Mouse (Mus musculus) left cerebral cortex, postnatal 4 days (tissue): Measurements from ENCODE around the gene Dnajc10. TPM values are rescaled to one million over a fixed set of nuclear protein-coding genes. Genes with fewer than 3 reads are reported as not detected.

Source experiments
- DNase-seq: peaks from one replicate; pipeline ENCODE4 v3.0.0-alpha.2; 2022
- intact Hi-C: fragments of 180-260 bp; cut with DNase I; formaldehyde crosslinking; loops from one replicate; pipeline ENCODE4 v1.15.1; 2025
- total RNA-seq, 2 experiments: library from RNA; stranded (reverse); gene quantifications; 2 replicates each; pipeline ENCODE4 v1.2.3; 2021

The Dnajc10 gene
- total RNA-seq = 10 to 100 TPM; 65.3 to 65.4 TPM

DNA sequence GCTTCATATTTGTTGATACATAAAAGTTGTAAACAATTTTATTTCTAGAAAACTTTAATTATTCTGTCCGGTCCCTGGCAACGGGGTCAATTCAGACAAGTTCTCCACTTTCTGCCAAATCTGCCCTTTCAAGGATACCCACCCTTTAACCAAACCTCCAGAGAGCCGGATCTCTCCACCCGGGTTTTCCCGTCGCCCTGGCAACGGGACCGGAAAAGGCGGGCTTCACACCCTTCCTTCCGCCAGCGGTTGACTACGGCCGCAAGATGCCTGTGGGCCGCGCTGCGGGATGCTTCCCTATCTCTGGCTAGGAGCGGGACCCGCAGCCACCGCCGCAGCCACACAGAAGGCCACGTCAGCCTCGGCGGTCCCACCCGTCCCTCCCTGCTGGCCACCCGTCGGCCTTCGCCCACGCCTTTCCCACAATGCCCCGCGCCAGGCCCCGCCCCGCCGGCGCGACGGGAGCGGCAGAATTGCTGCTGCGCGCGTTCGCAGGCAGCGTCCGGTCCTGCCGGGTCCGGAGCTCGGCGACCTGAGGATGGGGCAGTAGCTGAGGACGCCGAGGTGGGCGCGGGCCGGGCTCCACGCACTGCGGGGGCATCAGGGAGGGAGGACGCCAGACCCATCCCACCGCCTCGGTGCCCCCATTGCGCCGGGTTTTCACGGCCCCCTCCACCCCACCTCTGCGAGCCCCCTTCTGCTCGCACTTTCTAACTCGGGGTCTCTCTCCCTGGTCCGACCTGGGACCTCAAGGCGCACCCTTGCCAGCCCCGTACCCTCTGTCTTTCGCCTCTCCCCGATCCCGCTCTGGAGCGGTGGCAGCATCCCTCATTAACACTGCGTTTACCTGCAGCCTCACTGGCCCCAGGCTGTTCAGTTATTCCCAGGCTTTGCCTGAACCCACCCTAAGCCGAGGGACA, at the start of gene Dnajc10:
Dnajc10 (plus strand) TSS at position 225 of the 920 bp plus-strand sequence.
- intact Hi-C loops = no loop called here

DNA sequence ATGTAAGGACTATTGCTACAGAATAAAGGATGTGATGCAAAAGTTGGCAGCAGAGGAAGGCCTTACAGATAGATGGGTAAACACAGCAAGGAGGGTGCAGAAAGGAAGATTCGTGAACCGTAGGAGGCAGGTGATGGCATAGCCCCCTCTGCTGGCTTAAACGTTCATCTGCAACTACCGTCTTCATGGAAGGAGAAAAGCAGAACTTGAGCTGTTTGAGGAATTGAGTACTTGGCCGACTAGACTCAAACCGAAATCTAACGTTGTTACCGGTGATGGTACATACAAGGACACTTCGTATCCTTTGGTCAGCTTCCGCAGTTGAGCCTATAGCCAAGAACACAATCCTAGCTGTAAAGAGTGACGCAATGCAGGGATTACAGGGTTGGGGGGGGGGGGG, 48.4 kb upstream of the Dnajc10 start:
- DNase-seq = peak; percentile 57
- intact Hi-C loops = loop anchor here (2.0 to 10.0 kb wide), 3 partner anchors 142 to 750 kb away; partner anchors contain the start of gene Pde1a

More for the DNA sequence above, at the start of gene Dnajc10:
- DNase-seq = peak; percentile 93

DNA sequence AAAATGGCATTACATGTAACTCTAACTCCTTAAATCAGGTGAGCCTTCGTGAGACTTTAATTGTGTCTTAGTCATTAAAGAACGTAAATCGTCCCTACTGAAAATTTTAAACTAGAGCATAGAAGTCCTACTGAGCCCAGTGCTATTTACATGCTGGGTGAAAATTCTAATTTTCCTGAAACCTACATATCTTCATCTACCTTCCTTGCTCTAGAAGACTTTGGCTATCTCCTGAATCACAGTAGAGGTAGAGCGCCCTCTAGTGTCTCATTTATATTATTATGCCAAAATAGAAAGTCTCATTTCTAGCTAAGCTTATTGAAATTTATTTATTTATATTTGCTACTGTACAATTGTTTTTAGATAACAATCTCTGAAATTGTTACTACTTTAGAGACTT, 47.2 kb upstream of the Dnajc10 start:
- intact Hi-C loops = loop anchor here (5.0 to 10.0 kb wide), 2 partner anchors 143 to 751 kb away; partner anchors contain the start of gene Pde1a
- no peak for DNase-seq

DNA sequence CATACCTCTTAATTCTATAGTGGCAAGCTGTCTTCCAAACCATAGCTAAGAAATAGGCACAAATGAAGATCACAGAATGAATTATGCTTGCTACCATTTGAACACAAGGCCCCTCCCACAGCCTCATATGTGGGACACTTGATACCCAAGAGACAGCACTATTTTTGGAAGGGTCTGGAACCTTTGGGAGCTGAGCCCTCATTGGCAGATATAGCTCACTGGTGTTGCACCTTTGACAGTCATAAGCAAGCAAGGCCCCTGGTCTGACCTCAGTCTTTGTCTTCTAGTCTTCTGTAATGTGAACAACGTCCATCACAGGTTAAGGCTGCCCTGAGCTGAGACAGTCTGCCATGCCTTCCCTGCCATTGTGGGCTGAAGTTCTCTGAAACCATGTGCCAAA, 43.8 kb upstream of the Dnajc10 start:
- intact Hi-C loops = no loop called here
- DNase-seq = no peak

DNA sequence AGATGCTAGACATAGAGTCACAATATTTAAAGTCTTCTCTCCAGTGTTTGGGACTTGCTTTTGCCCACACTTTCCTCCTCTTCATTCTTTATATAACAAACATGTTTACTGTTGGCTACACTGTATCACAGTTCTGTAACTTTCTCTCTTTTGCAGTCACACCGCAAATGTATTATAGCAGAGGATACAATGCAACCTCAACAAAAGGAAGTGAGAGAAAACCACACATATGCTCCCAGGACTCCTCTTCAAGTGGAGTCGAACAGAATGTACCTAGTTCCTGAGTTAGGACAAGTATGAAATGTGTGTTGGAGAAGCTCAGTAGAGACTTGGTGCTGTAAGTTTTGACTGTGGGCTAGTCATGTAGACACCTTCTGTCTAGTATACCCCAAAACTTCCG, 42.2 kb upstream of the Dnajc10 start:
- intact Hi-C loops = no loop called here
- no peak for DNase-seq

DNA sequence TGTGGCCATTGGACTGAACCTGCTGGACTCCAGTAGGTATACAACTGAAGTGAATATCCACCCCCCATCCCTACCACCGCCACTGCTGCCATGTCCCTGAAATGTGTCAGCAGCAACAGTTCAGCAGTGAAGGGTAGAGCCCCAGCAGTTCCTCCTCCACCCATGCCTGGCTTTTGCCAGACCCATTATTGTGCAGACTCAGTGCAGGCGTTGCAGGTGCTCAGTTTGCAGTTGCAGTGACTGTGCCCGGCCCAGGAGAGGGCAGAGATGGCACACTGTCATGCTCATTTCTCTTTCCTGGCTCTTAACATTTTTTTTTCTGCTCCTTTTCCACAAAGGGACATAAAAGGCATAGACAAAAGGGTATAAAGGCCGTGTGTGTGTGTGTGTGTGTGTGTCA, 41.5 kb upstream of the Dnajc10 start:
- DNase-seq = no peak
- intact Hi-C loops = no loop called here

DNA sequence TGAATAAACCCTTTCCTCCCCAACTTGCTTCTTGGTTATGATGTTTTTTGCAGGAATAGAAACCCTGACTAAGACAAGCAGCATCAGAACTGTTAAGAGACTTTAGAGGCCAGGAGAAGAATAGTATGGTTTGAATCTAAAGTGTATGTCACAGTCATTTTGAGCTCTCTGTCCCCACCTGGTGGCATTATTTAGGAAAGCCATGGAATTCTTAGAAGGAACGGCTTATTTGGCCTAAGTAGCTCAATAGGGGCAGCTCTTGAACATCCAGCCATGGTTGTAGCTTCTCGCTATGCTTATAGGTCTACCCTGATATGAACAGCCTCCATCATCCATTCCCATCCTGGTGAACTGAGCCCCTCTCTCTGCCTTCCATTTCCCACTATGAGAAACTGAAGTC, 40.1 kb upstream of the Dnajc10 start:
- intact Hi-C loops = no loop called here
- peak; percentile 6 for DNase-seq

DNA sequence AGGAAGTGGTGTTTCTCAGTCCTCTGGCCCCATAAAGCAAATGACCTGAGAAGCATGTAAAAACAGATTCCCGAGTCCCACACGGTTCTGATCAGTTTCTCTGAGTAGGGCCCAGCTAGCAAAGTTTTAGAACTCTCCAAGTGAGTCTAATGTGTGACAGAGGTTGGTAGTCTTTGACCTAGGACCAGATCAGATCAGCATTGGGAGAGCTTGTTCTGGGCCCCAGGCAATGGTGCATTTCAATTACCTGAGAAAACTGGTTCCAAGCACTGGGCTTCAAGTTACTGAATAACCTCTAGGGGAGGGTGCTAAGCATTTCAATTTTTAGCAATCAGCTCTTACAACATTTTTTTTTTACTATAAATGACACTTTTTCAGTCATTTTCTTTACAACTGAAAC, 33.1 kb upstream of the Dnajc10 start:
- intact Hi-C loops = no loop called here
- DNase-seq = no peak

DNA sequence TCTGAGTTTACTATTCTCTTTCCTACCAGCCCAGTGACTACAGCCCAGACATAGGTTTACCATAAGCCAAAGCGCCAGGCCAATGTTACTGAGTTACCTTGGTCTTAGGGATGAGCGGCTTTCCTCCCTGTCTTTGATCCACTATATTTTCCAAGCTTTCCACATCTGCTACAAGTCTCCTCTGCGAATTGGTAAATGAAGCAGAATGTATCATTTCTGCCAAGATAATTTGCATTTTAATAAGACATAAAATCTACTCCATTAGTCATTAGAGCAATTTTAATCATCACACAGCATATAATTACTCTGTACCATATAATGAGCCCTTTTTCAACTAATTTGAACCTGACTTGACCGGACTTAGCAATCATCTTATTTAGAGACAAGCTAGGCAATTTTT, 28.9 kb upstream of the Dnajc10 start:
- intact Hi-C loops = no loop called here
- DNase-seq = no peak

DNA sequence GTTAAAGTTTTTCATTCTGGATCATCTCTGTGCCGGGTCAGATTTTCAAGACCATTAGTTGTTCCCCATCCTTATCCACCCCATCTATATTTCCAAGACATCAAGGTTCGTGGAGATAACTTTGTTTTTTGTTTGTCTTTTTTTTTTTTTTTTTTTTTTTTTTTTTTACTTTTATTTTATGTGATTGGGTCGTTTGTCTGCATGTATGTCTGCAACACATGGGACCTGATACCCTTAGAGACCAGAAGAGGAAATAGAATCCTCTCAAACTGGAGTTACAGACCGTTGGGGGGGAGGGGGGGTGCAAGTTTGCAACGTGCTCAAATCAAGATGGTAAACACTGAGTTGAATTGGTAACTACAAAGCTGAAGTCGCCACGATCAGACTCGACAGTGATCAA, 23.1 kb upstream of the Dnajc10 start, which contains the start of gene Prdx6b:
Prdx6b (plus strand) TSS at position 301 of the 400 bp plus-strand sequence.
- intact Hi-C loops = no loop called here
- no peak for DNase-seq

DNA sequence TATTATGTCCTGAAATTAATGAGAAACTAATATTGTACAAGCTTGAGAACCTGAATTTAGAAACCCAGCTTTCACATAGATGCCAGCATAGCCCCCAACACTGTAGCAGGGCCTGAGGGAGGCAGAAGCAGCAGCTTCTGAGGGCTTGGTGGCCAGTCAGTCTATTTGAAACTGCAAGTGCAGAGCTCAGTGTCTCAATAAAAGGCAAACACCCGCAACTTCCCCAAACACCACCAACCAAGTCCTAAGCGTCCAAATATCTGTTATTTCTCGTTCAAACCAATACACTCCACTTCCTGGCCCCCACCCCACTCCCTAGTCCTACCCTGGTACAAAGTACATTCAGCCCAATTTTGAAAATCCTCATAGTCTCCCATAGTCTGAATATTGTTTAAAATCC, 16.9 kb upstream of the Dnajc10 start:
- intact Hi-C loops = no loop called here
- DNase-seq = no peak

DNA sequence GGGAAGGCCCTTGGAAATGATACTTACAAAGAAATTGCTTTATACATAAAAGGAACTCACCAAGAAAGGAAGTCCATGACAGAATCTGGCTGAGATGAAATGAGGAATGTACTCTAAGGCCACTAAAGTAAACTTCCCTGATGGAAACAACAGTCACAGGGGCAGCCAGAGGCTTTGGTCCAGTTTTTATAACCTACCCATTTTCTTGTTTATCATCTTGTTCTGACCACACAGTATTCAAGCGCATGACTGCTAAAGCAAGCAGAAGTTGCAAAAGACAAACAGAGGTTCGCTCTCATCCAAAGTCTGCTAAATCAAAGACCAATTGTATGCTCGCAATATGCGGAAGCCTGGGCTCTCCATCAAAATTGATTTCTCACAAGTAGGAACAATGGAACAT, 14.5 kb upstream of the Dnajc10 start:
- intact Hi-C loops = no loop called here
- no peak for DNase-seq

DNA sequence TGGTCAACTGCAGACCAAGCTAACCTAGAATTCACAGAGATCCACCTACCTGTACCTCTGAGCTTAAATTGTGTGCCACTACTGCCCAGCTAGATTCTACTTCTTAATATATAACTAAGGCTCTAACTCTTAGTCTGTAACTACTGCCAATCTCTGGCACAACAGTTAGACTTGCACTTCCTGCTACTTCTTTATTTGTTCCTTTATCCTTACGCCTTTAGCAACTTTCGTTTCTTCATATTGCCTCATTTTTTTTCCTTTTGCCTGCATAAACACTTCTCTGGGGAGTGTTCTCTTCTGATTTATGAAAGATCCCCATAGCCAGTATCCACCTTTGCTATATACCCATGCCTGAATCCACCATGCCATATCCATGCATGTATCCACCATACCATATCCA, 11.3 kb upstream of the Dnajc10 start:
- intact Hi-C loops = no loop called here
- DNase-seq = no peak

DNA sequence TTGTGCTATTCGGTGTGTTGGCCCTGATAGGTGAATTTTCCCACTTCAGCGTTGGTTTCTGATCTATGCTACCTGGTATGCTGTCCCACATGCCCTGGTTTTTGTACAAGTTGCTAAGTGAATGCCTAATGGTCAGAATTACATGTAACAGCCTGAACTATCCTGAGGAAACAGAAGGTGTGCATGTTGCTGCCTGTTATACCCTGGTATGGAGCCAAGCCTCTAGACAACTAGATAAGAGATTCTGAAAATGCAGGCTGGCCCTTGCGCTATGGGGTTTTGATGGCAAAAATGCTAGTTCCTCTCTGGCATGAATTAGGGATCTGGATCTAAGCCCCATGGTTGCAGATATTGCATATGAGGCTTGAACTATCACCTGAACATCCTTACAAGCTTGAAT, 7.6 kb upstream of the Dnajc10 start:
- no peak for DNase-seq
- intact Hi-C loops = no loop called here

DNA sequence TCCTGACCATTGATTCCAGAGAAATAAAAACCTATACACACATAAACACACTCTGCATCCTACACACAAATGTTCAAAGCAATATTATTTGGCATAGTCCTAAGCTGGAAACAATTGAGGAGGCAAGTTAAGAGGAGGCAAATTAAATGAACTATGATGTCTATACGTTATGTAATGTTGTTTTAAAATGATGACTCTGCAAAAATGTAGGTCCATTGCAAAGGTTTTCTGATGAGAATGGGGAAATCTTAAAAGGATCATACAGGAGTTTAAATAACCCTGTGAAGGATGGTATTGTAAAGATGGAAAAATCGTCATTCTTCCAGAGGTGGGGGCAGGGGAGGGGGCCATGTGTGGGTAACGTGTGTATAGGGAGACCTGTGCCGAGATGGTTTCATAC, 5.5 kb upstream of the Dnajc10 start:
- intact Hi-C loops = no loop called here
- DNase-seq = no peak

DNA sequence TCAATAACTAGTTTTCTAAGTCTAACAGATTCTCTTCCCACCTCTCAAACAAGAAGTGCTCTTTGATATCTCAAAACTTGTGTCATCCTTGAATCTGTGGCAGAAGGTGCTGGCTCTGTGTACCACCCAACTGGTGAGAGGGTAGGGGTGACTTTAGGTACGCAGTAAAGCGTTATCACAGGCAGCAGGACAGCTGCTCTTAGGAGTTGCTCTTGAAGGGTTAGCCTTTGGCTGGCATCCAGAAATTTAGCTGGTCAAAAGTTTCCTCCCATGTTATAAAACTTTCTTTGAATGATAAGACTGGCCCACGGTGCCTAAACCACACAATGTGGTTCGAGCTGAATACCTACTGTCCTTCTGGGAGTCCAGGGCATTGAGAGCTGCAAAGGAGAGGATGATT, 4.5 kb upstream of the Dnajc10 start:
- intact Hi-C loops = no loop called here

DNA sequence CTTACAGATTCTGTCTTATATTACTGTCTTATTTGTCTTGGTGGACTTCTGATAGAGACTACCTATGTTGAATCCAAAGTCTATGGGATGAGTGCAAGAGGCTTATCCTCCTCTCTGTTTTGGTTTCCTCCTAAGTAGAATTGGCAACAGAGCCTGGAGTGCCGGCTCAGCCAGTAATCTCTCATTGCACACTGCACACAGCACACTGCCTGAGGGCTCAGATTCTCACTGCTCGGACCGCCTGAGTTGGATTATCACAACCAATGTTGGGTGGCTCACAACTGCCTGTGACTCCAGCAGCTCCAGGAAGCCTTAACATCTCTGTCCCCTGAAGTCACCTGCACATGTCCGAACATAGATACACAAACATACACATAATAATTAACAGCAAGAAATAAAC, 3.9 kb upstream of the Dnajc10 start:
- intact Hi-C loops = no loop called here

More for the DNA sequence above, 4.5 kb upstream of the Dnajc10 start:
- DNase-seq = no peak

DNA sequence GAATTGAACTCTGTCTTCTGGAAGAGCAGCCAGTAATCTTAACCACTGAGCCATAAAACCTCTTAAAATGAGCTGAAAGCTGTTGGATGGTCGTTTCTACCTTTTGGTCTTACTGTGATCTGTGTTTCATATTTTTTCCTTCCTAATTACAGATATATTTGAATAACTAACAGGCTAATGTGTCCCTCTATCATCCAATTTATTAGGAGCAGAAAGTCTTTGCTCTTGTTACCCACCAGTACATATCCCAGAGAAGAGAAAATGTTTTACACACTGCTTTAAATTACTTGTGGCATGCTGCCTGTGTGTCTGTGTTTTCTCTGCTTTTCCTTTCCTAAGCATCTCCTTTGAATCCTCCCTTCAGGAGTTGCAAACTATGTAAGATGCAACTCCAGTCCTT, 1.1 kb upstream of the Dnajc10 start:
- DNase-seq = no peak
- intact Hi-C loops = no loop called here

More for the DNA sequence above, 3.9 kb upstream of the Dnajc10 start:
- no peak for DNase-seq

DNA sequence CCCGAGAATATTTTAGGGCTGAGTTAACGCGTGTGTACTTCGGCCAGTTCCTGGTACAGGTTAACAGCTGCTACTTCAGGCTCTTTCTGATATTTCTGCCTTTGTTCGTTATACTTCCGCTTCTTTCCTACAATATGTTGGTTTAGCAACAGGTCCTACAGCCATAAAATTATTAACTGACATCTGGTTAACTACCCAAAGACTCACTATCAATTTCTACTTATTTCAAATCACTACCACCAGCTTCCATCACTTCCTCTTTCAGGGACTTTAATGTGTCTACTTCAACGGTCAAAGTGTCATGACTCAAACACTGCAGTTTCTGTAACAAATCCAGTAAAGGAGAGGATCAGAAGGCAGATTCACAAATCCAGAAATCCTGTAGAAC, 418 bp upstream of the Dnajc10 start:
- intact Hi-C loops = no loop called here
- no peak for DNase-seq

DNA sequence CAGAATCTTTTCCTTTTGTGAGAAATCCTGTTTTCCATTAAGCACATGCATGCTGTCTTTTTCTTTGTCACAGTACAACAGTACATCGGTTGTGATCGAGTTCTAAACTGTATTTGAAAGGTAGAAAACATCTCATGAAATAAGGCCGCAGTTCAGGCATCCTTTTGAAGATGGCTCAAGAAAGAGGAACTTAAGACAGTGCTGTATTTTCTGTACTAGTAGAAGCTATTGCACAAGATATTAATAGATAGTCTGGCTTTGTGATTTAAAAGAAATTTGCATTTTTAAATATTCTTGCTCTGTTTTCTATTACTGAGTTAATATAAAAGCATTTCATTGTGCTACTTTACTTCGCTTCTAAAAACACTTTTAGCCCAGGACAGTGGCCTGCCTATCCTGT, 7.6 kb downstream of the Dnajc10 start:
- no peak for DNase-seq
- intact Hi-C loops = no loop called here

DNA sequence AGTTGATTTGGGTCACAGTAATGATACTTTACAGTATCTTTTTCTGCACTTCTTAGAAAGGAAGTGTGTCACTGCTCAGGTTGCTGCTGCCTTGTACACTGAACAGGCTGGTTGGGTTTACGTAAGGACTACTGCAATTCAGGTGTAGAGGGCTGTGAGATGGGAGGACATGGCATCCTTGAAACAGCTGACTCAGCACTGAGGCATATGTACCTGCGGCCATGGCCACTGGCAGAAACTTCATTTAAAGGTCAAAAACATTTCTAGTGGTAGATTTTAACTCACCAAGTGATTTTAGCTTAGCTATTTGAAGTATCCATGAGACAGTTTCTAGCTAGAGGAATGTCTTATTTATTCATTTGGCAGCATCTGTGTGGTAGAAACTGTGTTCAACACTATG, 10.5 kb downstream of the Dnajc10 start:
- intact Hi-C loops = no loop called here

DNA sequence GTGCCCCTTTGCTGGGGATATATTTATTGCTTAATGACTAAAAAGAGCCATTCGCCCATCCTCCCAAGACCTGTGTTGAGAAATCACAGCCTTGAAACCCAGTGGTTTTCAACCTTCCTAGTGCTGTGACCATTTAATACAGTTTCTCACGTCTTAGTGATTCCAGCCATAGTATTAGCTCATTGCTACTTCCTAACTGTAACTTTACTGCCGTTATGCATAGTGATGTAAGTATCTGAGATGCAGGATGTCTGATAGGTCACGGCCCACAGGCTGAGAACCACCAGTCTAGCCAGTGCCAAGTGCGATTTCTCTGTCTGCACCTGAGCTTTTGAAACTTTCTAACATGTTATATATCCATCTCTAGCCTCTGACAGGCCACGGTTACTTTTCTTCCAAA, 12.0 kb downstream of the Dnajc10 start:
- no peak for DNase-seq
- intact Hi-C loops = no loop called here

More for the DNA sequence above, 10.5 kb downstream of the Dnajc10 start:
- DNase-seq = no peak
